Mouse (Mus musculus) gastrocnemius, adult 2 months (tissue): ENCODE data around the gene Hes1. TPM values are rescaled to one million over a fixed set of nuclear protein-coding genes. Genes with fewer than 3 reads are reported as not detected.

Source experiments
- DNase-seq: peaks from one replicate; pipeline ENCODE4 v3.0.0; 2022
- H3K27ac ChIP-seq: fragments of 200-600 bp; 2 replicates; pipeline ENCODE4 v1.8.1; 2022; ENCODE audit warnings: mild to moderate bottlenecking
- H3K4me3 ChIP-seq: fragments of 200-600 bp; 2 replicates; pipeline ENCODE4 v1.8.1; 2022; ENCODE audit warnings: mild to moderate bottlenecking, moderate library complexity
- CTCF ChIP-seq: fragments of 200-600 bp; IDR thresholded peaks from 2 replicates; pipeline ENCODE4 v1.8.1; 2022; ENCODE audit warnings: antibody characterized with exemption, mild to moderate bottlenecking, moderate library complexity
- intact Hi-C: fragments of 180-260 bp; cut with DNase I; formaldehyde crosslinking; loops from one replicate; pipeline ENCODE4 v1.15.1; 2025
- long read RNA-seq, 2 experiments: library from polyadenylated mRNA; stranded (forward); transcript quantifications; one replicate each; pipeline ENCODE4 v2.0.0; 2021
- total RNA-seq, 2 experiments: library from RNA; stranded (reverse); gene quantifications; 2 replicates each; pipeline ENCODE4 v1.2.3; 2021

The Hes1 gene
- 10 to 100 TPM in 1 of 2 experiments, 1 to 10 TPM in 1; 9.5 to 11.1 TPM for total RNA-seq
- long read RNA-seq, experiment 1, transcript Hes1-201 (4 exons, 1,468 nt) = major isoform, 6 of 6 reads
- long read RNA-seq, experiment 1, partial matches to known transcripts = 0 of 6 reads
- long read RNA-seq, experiment 1, other reads (novel, unspliced or antisense) = 0 of 6 reads
- long read RNA-seq, experiment 2, transcript Hes1-201 (4 exons, 1,468 nt) = major isoform, 12 of 12 reads
- long read RNA-seq, experiment 2, partial matches to known transcripts = 0 of 12 reads
- long read RNA-seq, experiment 2, other reads (novel, unspliced or antisense) = 0 of 12 reads

GRCm38 (mm10) chr16:30063984-30064453, at the start of gene Hes1:
Gene Hes1 (plus strand): TSS chr16:30064384.
- peak within 1 kb of the TSS; percentile 89 for H3K4me3 ChIP-seq
- intact Hi-C loops = loop anchor here (1.0 to 2.0 kb wide), 3 partner anchors 55 to 249 kb away; no protein-coding TSS in a partner anchor
- DNase-seq = peak; percentile 96
- H3K27ac ChIP-seq = peak within 1 kb of the TSS; percentile 98
- TF ChIP-seq CTCF = no peak

DNA sequence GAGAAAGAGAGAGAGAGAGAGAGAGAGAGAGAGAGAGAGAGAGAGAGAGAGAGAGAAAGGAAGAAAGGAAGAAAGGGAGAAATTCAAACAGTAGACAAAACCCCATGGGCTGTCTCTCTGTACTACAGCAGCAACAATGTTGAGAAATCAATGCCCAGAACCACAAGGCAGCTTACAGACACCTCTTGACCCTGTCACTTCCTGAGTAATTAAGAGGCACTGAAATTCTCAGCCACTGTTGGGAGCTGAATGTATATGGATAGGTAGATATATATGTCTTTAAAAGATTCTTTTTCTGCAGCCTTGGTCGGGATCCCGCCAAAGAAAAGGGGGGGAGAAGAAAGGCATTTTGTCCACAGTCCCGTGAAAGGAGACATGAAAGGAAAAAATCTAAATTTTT, 48.1 kb upstream of the Hes1 start:
- no peak overlapping the region for H3K4me3 ChIP-seq
- no peak for DNase-seq
- no peak for TF ChIP-seq CTCF
- no peak overlapping the region for H3K27ac ChIP-seq
- intact Hi-C loops = no loop called here

GRCm38 (mm10) chr16:30020124-30020523, 44.1 kb upstream of the Hes1 start:
- peak; percentile 65 for DNase-seq
- Histone ChIP-seq H3K4me3 (peak overlapping the region; percentile 28), H3K27ac (no peak overlapping the region)
- no peak for TF ChIP-seq CTCF
- intact Hi-C loops = no loop called here

- TF ChIP-seq CTCF = no peak
- Histone ChIP-seq H3K4me3 (no peak overlapping the region), H3K27ac (no peak overlapping the region)
- intact Hi-C loops = no loop called here
- DNase-seq = no peak
These were observed 41.8 kb upstream of the Hes1 start for GRCm38 (mm10) chr16:30022352-30022751.

DNA sequence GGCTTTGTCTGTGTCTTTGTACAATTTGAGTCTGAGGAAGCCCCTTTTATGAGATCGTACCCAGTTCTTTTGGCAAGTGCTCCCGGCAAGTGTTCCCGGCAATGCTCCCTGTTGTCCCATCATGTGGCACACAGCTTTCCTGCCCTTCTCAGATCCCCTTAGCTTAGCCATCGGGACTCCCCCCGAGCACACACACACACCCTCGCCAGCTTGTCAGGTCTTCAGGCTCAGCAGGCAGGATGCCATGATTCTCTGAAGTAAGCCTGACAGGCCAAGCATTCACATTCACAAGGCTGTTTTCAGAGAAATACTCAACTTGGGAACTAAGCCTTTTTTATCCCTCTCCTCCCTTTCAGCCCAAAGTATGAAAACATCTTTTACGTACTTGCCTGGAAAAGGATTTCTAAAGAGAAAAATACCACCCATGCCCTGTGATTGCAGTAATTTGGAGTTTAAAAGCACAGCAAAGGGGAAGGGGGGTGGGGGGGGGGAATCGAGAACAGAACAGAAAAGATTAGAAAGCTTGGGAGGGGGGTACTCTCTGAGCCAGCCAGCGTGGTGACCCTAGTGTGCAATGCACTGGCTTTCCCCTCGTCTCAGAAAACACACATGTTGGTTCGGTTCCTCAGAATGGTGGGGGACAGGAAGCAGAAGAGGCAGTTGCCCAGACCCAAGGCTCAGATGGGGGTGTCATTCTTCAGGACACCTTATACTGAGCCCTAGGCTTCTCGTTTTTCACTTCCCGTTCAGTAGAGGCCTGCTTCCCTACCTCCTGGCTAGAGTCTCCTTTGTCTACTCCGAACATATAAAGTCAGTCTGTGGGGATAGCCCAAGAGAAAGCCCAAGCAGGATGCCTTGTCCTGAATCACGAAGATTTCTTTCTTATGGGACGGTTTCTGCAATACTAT, 41.0 kb upstream of the Hes1 start:
- Histone ChIP-seq H3K4me3 (no peak overlapping the region), H3K27ac (no peak overlapping the region)
- intact Hi-C loops = no loop called here
- TF ChIP-seq CTCF = no peak
- DNase-seq = no peak

DNA sequence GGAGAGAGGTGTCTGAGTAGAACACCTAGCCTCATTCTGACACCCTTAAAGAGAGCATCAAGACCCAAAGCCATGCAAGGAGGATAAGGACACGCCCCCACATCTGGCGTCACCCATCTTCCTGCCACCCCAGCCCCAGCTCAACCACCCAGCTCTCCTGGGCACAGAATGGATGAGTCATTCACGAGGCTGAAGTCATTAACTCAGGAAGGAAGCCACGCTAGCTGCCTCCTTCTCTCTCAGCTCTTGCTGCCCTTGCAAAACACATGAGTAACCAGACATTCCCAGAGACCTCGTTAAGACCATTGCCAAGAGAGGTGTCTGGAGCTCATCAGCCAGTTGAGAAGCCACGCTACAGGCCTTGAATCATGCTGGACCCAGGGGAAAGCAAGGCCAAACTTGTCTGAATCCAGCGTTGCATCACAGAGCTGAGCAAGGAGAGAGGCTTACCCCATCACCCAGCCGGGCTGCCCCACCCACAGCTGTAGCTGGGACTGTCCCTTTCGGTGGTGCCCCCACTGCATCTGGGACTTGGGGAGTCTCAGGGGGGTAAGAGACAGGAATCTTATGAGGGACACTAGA, 39.4 kb upstream of the Hes1 start:
- Histone ChIP-seq H3K4me3 (no peak overlapping the region), H3K27ac (no peak overlapping the region)
- intact Hi-C loops = no loop called here
- no peak for TF ChIP-seq CTCF
- peak; percentile 66 for DNase-seq

DNA sequence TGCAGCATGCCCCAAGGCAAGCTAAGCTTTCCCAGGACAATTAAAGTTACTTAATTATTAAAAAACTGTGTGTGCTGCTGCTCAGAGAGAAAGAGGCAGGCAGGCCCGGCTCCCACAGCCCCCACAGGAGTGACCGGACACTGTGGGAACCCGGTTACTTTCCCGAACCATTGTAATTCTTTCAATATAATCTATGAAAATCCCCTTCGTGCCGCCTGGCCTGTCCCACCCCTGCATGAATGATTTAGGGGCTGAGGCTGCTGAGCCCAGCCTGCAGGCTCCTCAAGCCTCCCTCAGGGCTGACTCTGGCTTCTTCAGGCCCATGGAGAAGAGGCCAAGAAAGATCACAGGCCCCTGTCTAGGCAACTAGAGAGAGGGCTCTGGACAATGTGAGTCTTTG, 36.0 kb upstream of the Hes1 start:
- DNase-seq = no peak
- intact Hi-C loops = no loop called here
- H3K4me3 ChIP-seq = no peak overlapping the region

DNA sequence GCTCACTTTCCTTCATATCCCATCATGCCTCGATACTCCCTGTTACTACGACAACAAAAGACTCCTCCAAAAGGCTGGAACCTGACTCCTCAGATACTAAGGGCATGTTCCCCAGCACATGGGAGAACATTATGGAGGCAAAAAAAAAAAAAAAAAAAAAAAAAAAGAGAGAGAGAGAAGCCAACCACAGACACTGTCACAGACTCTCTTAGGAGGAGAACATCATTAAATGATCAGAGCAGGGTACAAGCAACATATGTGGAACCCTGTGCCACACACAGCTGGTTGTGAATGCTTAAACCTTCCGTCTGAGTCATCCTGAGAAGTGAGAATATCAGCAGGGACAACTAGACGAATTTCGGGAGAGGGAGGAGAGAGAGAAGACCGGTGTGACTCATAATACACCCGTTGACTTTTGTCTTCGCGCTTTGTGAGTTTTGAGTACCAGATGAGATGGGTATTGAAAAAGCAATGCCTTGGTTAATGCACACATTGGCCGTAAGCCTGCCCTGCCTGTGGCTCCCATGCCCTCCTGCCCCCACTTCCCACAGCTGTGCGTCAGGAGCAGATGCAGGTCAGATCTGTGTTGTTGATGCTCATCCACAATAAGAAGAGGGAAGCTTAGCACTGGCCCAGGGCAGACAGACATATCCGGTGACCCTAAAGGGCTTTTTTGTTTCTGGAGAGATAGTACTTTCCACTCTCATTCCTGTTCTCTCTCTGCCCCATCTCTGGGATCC, 34.8 kb upstream of the Hes1 start:
- intact Hi-C loops = no loop called here

More for the DNA sequence above, 36.0 kb upstream of the Hes1 start:
- no peak overlapping the region for H3K27ac ChIP-seq
- TF ChIP-seq CTCF = no peak

GRCm38 (mm10) chr16:30032326-30032904, 31.8 kb upstream of the Hes1 start:
- TF ChIP-seq CTCF = no peak
- Histone ChIP-seq H3K27ac (no peak overlapping the region), H3K4me3 (no peak overlapping the region)
- intact Hi-C loops = no loop called here
- no peak for DNase-seq

More for the DNA sequence above, 34.8 kb upstream of the Hes1 start:
- no peak overlapping the region for H3K4me3 ChIP-seq
- H3K27ac ChIP-seq = no peak overlapping the region
- no peak for TF ChIP-seq CTCF
- DNase-seq = no peak

- TF ChIP-seq CTCF = no peak
- no peak overlapping the region for H3K4me3 ChIP-seq
- no peak for DNase-seq
- H3K27ac ChIP-seq = no peak overlapping the region
- intact Hi-C loops = no loop called here
These were observed 30.8 kb upstream of the Hes1 start for GRCm38 (mm10) chr16:30033390-30033789.

- no peak for TF ChIP-seq CTCF
- Histone ChIP-seq H3K4me3 (no peak overlapping the region), H3K27ac (no peak overlapping the region)
- peak; percentile 29 for DNase-seq
- intact Hi-C loops = no loop called here
These were observed 30.2 kb upstream of the Hes1 start for GRCm38 (mm10) chr16:30034001-30034400.

DNA sequence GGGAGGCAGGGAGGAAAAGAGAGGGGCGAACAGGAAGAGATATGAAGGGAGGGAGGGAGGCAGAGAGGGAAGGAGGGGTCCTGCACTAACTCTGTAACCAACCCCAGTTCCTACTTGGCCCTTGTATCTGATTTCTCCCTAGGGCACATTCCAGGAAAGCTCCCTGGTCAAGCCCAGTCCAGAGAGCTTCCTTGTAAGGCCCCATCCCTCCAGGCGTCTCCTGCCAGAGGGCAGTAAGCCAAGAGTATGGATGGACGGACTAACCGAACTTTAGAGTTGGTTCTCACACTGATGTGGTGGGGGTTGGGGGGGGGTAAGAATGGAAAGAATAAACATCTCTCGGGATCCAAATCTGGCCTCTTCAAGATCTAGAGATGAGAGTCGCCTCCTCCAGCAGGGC, 29.7 kb upstream of the Hes1 start:
- Histone ChIP-seq H3K27ac (no peak overlapping the region), H3K4me3 (no peak overlapping the region)
- no peak for TF ChIP-seq CTCF
- intact Hi-C loops = no loop called here
- peak; percentile 49 for DNase-seq
